Mouse (Mus musculus) heart, postnatal 0 days (tissue): ENCODE data around the gene Ndufb5. TPM values are rescaled to one million over a fixed set of nuclear protein-coding genes. Genes with fewer than 3 reads are reported as not detected.
A peak's percentile ranks its signal among the peaks of the same experiment; 100 is the strongest.
"Not testable (repeated sequence)": the region's sequence is repeated elsewhere in the genome, so short reads cannot be mapped to it uniquely, and the experiment has no call there.

Experiments used
- ATAC-seq: fragments of 200-750 bp; cut with Nextera tagmentation; 2 replicates; pipeline ENCODE4 v1.8.0; 2017; ENCODE audit warnings: low read depth, moderate number of reproducible peaks, moderate library complexity; ENCODE audit not compliant: insufficient read depth
- DNase-seq: peaks from one replicate; pipeline ENCODE4 v3.0.0-alpha.2; 2016; ENCODE audit warnings: low spot score
- H3K27ac ChIP-seq: fragments of 300-500 bp; sonication (generic); 2 replicates; pipeline ENCODE4 v1.5.1; 2014; ENCODE audit warnings: low read depth, mild to moderate bottlenecking
- H3K27me3 ChIP-seq: fragments of 300-500 bp; sonication (generic); 2 replicates; pipeline ENCODE4 v1.6.1; 2014; ENCODE audit warnings: low read length, mixed read lengths; ENCODE audit not compliant: control insufficient read depth, insufficient read depth
- H3K36me3 ChIP-seq: fragments of 300-500 bp; sonication (generic); replicated peaks from 2 replicates; pipeline ENCODE4 v1.6.1; 2014; ENCODE audit warnings: low read length, mixed read lengths; ENCODE audit not compliant: control insufficient read depth, insufficient read depth
- H3K4me1 ChIP-seq: fragments of 300-500 bp; sonication (generic); 2 replicates; pipeline ENCODE4 v1.6.1; 2014; ENCODE audit warnings: antibody characterized with exemption; ENCODE audit not compliant: control insufficient read depth, insufficient read depth
- H3K4me2 ChIP-seq: fragments of 300-500 bp; sonication (generic); 2 replicates; pipeline ENCODE4 v1.6.1; 2014; ENCODE audit warnings: low read depth, mild to moderate bottlenecking, low read length, moderate library complexity
- H3K4me3 ChIP-seq: fragments of 300-500 bp; sonication (generic); 2 replicates; pipeline ENCODE4 v1.5.1; 2014; ENCODE audit warnings: low read depth, low read length
- H3K9ac ChIP-seq: fragments of 300-500 bp; sonication (generic); replicated peaks from 2 replicates; pipeline ENCODE4 v1.6.1; 2014; ENCODE audit warnings: low read depth, low read length, mixed read lengths
- H3K9me3 ChIP-seq: fragments of 300-500 bp; sonication (generic); replicated peaks from 2 replicates; pipeline ENCODE4 v1.6.1; 2016; ENCODE audit warnings: low read length; ENCODE audit not compliant: control insufficient read depth
- CTCF ChIP-seq: IDR thresholded peaks from 2 replicates; pipeline ENCODE4 v1.5.1; 2016; ENCODE audit warnings: antibody characterized with exemption, control low read depth, low read depth
- EP300 ChIP-seq: IDR thresholded peaks from 2 replicates; pipeline ENCODE4 v1.6.1; 2016; ENCODE audit warnings: antibody characterized with exemption, low read depth
- WGBS: fragments of 180-500 bp; shearing (Covaris S2); extraction: QIAGEN DNeasy Blood & Tissue Kit; methylation state at CpG from one replicate; pipeline ENCODE4 v1.1.7; 2014; 5-methylcytosine and 5-hydroxymethylcytosine counted together
- polyA plus RNA-seq: library from polyadenylated mRNA; unstranded; fragments of >200 nt; fragmentation: Nextera tagmentation; extraction: Ambion mirVana; gene quantifications from 2 replicates; pipeline ENCODE4 v1.2.1, GENCODE M21; 2015
- total RNA-seq: library from RNA; depleted of rRNA; stranded (reverse); fragments of >200 nt; gene quantifications from 2 replicates; pipeline ENCODE4 v1.2.3, GENCODE M21; 2014; ENCODE audit warnings: low replicate concordance

The Ndufb5 gene
- total and polyA plus RNA-seq, 2 experiments from 2014 or later, result 1,180 to 2,037 TPM

GRCm38 (mm10) chr3:32691841-32692240 is 44.9 kb upstream of the Ndufb5 start:
- Histone ChIP-seq H3K27me3 (no peaks in the 10 kb centered on the region), H3K4me1 (0 out of 2 replicates have a peak, but pooled peaks cover 7% of the 10 kb centered on the region), H3K4me3 (no peak overlapping the region), H3K36me3 (no peaks in the 10 kb centered on the region), H3K9me3 (no peaks in the 10 kb centered on the region), H3K9ac (no peak overlapping the region), H3K4me2 (no peak overlapping the region), H3K27ac (no peak overlapping the region)
- no peak for ATAC-seq
- no peak for DNase-seq
- no peak for TF ChIP-seq EP300
- TF ChIP-seq CTCF, result no peak
- 64% methylated on average over 5 of the region's 5 CpGs for WGBS

GRCm38 (mm10) chr3:32694211-32694610 is 42.6 kb upstream of the Ndufb5 start:
- WGBS, result 64% methylated on average over 5 of the region's 5 CpGs
- no peak overlapping the region for H3K27ac ChIP-seq
- ATAC-seq (no peak), DNase-seq (no peak)
- TF ChIP-seq CTCF, result no peak
- TF ChIP-seq EP300, result no peak
- H3K9me3 ChIP-seq, result no peaks in the 10 kb centered on the region
- H3K36me3 ChIP-seq, result no peaks in the 10 kb centered on the region
- H3K4me3 ChIP-seq, result no peak overlapping the region
- 0 out of 2 replicates have a peak, but pooled peaks cover 7% of the 10 kb centered on the region for H3K4me1 ChIP-seq
- no peak overlapping the region for H3K9ac ChIP-seq
- no peaks in the 10 kb centered on the region for H3K27me3 ChIP-seq
- no peak overlapping the region for H3K4me2 ChIP-seq

- Histone ChIP-seq H3K27me3 (no peaks in the 10 kb centered on the region), H3K4me1 (0 out of 2 replicates have a peak, but pooled peaks cover 7% of the 10 kb centered on the region), H3K27ac (no peak overlapping the region), H3K4me3 (no peak overlapping the region), H3K4me2 (no peak overlapping the region), H3K36me3 (no peaks in the 10 kb centered on the region), H3K9me3 (no peaks in the 10 kb centered on the region), H3K9ac (no peak overlapping the region)
- DNase-seq (no peak), ATAC-seq (no peak)
- TF ChIP-seq CTCF (0 out of 2 replicates have a peak, but pooled peaks have one; percentile 23), EP300 (no peak)
- 61% methylated on average over 12 of the region's 12 CpGs for WGBS
Observed at GRCm38 (mm10) chr3:32694737-32695582, 41.8 kb upstream of the Ndufb5 start.

- H3K27ac ChIP-seq, result no peak overlapping the region
- no peak overlapping the region for H3K4me3 ChIP-seq
- no peaks in the 10 kb centered on the region for H3K9me3 ChIP-seq
- no peak for ATAC-seq
- H3K4me2 ChIP-seq, result no peak overlapping the region
- no peaks in the 10 kb centered on the region for H3K27me3 ChIP-seq
- no peaks in the 10 kb centered on the region for H3K36me3 ChIP-seq
- TF ChIP-seq CTCF (no peak), EP300 (no peak)
- WGBS, result 89% methylated on average over 4 of the region's 4 CpGs
- no peak for DNase-seq
- no peak overlapping the region for H3K9ac ChIP-seq
- H3K4me1 ChIP-seq, result 0 out of 2 replicates have a peak, but pooled peaks cover 7% of the 10 kb centered on the region
Observed at GRCm38 (mm10) chr3:32695583-32695980, 41.2 kb upstream of the Ndufb5 start.

- no peaks in the 10 kb centered on the region for H3K36me3 ChIP-seq
- H3K27me3 ChIP-seq, result no peaks in the 10 kb centered on the region
- no peak overlapping the region for H3K27ac ChIP-seq
- H3K4me3 ChIP-seq, result no peak overlapping the region
- no peak overlapping the region for H3K4me2 ChIP-seq
- DNase-seq, result peak; percentile 78
- no peak for TF ChIP-seq EP300
- peak; percentile 94 for TF ChIP-seq CTCF
- 23% methylated on average over 7 of the region's 7 CpGs for WGBS
- H3K9me3 ChIP-seq, result no peaks in the 10 kb centered on the region
- ATAC-seq, result peak; percentile 71; the same call in 1 of the 2 replicates
- no peaks in the 10 kb centered on the region for H3K4me1 ChIP-seq
- H3K9ac ChIP-seq, result no peak overlapping the region
Observed at GRCm38 (mm10) chr3:32698228-32698863, 38.4 kb upstream of the Ndufb5 start.

- not testable (repeated sequence) for ATAC-seq, H3K4me3 ChIP-seq, H3K27ac ChIP-seq, DNase-seq, H3K9ac ChIP-seq, H3K4me2 ChIP-seq, H3K4me1 ChIP-seq, H3K36me3 ChIP-seq, H3K9me3 ChIP-seq, H3K27me3 ChIP-seq
- 94% methylated on average over 6 of the region's 6 CpGs for WGBS
Observed at GRCm38 (mm10) chr3:32704021-32704420, 32.8 kb upstream of the Ndufb5 start.

- H3K4me1 ChIP-seq, H3K9me3 ChIP-seq, H3K27ac ChIP-seq, ATAC-seq, DNase-seq, H3K9ac ChIP-seq, H3K4me3 ChIP-seq, H3K27me3 ChIP-seq, H3K36me3 ChIP-seq, H3K4me2 ChIP-seq: not testable (repeated sequence)
- WGBS, result 85% methylated on average over 10 of the region's 10 CpGs
Observed at GRCm38 (mm10) chr3:32704632-32705031, 32.2 kb upstream of the Ndufb5 start.
